ENCODE assay signal across 8 mouse cellular contexts in the genomic region with DNA sequence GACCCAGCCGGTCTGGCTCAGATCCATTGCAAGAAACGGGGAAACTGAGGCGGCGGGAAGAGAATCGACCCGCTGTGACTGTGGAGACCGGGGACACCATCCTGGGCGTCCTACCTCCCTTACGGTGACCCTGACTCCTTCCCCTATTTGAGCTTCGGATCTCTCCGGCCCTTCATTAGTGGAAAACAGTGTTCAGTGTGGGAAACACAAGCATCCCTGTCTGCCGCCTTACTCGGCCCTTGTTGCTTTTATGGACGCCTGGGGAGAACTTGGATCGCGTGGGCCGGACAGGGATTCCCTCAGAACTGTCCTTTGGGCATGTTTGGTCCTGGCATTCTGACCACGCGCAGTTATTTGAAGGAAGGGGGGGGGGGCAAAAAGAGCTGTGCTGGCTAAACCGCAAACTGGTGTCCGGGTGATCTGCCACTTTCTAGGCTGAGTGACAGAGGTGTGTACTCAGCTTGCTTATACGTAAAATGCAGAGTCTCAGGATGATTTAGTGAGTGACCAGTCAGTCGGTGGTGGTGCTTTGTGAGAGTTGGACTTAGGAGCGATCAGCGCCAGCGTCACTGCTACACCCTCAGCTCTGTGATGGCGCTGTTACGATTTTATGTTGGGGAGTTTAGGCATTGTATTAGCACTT. TPM values are rescaled to one million over a fixed set of nuclear protein-coding genes. Genes with fewer than 3 reads are reported as not detected.
A peak's percentile ranks its signal among the peaks of the same experiment; 100 is the strongest.
DNase-seq lines count a peak whose midpoint lies in the region; ATAC-seq and TF ChIP-seq lines count a peak whose summit lies in the region.

No protein-coding gene starts in this region.

- peak; percentile 6; the same call in 1 of the 2 replicates for ATAC-seq in heart, embryonic 14.5 days (ENCODE audit: insufficient number of reproducible peaks, insufficient read depth, low FRiP score, low read depth)
- ATAC-seq in liver, embryonic 13.5 days (ENCODE audit: low read depth) = peak; percentile 39
- ATAC-seq in stomach, embryonic 15.5 days (ENCODE audit: insufficient read depth, low FRiP score, low read depth) = peak; percentile 8; the same call in 1 of the 2 replicates

- no peaks in the 10 kb centered on the region; the same call in 1 of the 2 replicates for H3K9me3 ChIP-seq in heart, embryonic 14.5 days (ENCODE audit: control insufficient read depth, low read length)
- H3K9me3 ChIP-seq in liver, embryonic 13.5 days (replicated peaks) = peaks cover 5% of the 10 kb centered on the region
- H3K9me3 ChIP-seq in stomach, embryonic 15.5 days = no peaks in the 10 kb centered on the region

- TF ChIP-seq CTCF in layer of hippocampus, adult 2 months (conservative IDR thresholded peaks at IDR 0.05) = no peak

- H3K4me2 ChIP-seq in heart, embryonic 14.5 days (ENCODE audit: low read length) = peak overlapping the region; percentile 87
- H3K4me2 ChIP-seq in liver, embryonic 13.5 days = peak overlapping the region; percentile 89
- H3K4me2 ChIP-seq in stomach, embryonic 15.5 days = peak overlapping the region; percentile 76

- peaks cover 13 to 23% of the 10 kb centered on the region in 2 experiments for H3K4me1 ChIP-seq in heart, embryonic 14.5 days (ENCODE audit: control insufficient read depth in 2 of 2, insufficient read depth in 2 of 2, low read length in 2 of 2)
- H3K4me1 ChIP-seq in liver, embryonic 13.5 days (replicated peaks) = peaks cover 48% of the 10 kb centered on the region
- H3K4me1 ChIP-seq in stomach, embryonic 15.5 days = peaks cover 14% of the 10 kb centered on the region

- H3K36me3 ChIP-seq in heart, embryonic 14.5 days (ENCODE audit: control insufficient read depth, insufficient read depth, low read length) = peaks cover 14% of the 10 kb centered on the region
- peaks cover 16% of the 10 kb centered on the region for H3K36me3 ChIP-seq in liver, embryonic 13.5 days
- H3K36me3 ChIP-seq in stomach, embryonic 15.5 days = peaks cover 5% of the 10 kb centered on the region; the same call in 1 of the 2 replicates

- H3K27me3 ChIP-seq in heart, embryonic 14.5 days (ENCODE audit: control insufficient read depth, insufficient read depth, low read length) = no peaks in the 10 kb centered on the region
- no peaks in the 10 kb centered on the region for H3K27me3 ChIP-seq in liver, embryonic 13.5 days
- H3K27me3 ChIP-seq in stomach, embryonic 15.5 days (replicated peaks) = no peaks in the 10 kb centered on the region

- peak overlapping the region; percentile 90 for H3K9ac ChIP-seq in heart, embryonic 14.5 days (ENCODE audit: low read length)
- peak overlapping the region; percentile 91 for H3K9ac ChIP-seq in liver, embryonic 13.5 days
- H3K9ac ChIP-seq in stomach, embryonic 15.5 days = peak overlapping the region; percentile 75

- peak overlapping the region; percentile 89 for H3K27ac ChIP-seq in layer of hippocampus, adult 2 months
- peak overlapping the region; percentile 37 to 73 for H3K27ac ChIP-seq in heart, embryonic 14.5 days (replicated peaks in 1 of 2; ENCODE audit: control insufficient read depth in 1 of 2, insufficient read depth in 1 of 2, low read depth in 2 of 2, low read length in 2 of 2)
- peak overlapping the region; percentile 75 for H3K27ac ChIP-seq in liver, embryonic 13.5 days
- H3K27ac ChIP-seq in stomach, embryonic 15.5 days = peak overlapping the region; percentile 58

- 2% methylated on average over 28 of the region's 28 CpGs for WGBS in heart, embryonic 14.5 days
- WGBS in liver, embryonic 13.5 days (ENCODE audit: insufficient replicate concordance) = under 1% methylated on average over 28 of the region's 28 CpGs
- WGBS in stomach, embryonic 15.5 days = 1% methylated on average over 28 of the region's 28 CpGs

- peak overlapping the region; percentile 98 for H3K4me3 ChIP-seq in layer of hippocampus, adult 2 months
- H3K4me3 ChIP-seq in heart, embryonic 14.5 days (ENCODE audit: control insufficient read depth in 1 of 2, insufficient read depth in 1 of 2, low read depth in 1 of 2, low read length in 2 of 2) = peak overlapping the region; percentile 80 to 94
- peak overlapping the region; percentile 90 for H3K4me3 ChIP-seq in liver, embryonic 13.5 days (replicated peaks)
- H3K4me3 ChIP-seq in stomach, embryonic 15.5 days (replicated peaks) = peak overlapping the region; percentile 84

- DNase-seq in layer of hippocampus, adult 2 months (ENCODE audit: low spot score in 2 of 2) = no peak
- no peak for DNase-seq in layer of hippocampus, adult 18-20 months (ENCODE audit: low spot score in 2 of 2)
- DNase-seq in adipocyte (ENCODE audit: low spot score) = peak; percentile 47
- DNase-seq in liver, embryonic 13.5 days = no peak
- DNase-seq in gastrocnemius, postnatal 25 days = no peak
- DNase-seq in cerebellum, postnatal 4 days (ENCODE audit: low spot score in 2 of 2) = no peak

RNA-seq across cellular contexts. Expression of a gene that starts 0.5 kb away (rescaled TPM):
- 10 to 100 TPM; 35.2 to 36.1 TPM for total RNA-seq in layer of hippocampus, adult 2 months (2021)
- 10 to 100 TPM; 34.6 to 36.9 TPM for total RNA-seq in layer of hippocampus, adult 18-20 months (2021)
- polyA plus RNA-seq in heart, embryonic 14.5 days (2014; fragmentation: Nextera tagmentation; extraction: Ambion mirVana) = 91.6 and 96.7 TPM in 2 replicates
- 71.9 and 73.5 TPM in 2 replicates for polyA plus RNA-seq in liver, embryonic 13.5 days (2015; fragmentation: Nextera tagmentation; extraction: Ambion mirVana)
- 88.5 and 90.4 TPM in 2 replicates for polyA plus RNA-seq in stomach, embryonic 15.5 days (2015; fragmentation: Nextera tagmentation; extraction: Ambion mirVana)
- 10 to 100 TPM; 41.5 to 42.3 TPM for total RNA-seq in gastrocnemius, postnatal 25 days (2021)

RNA-seq across cellular contexts. Expression of a gene that starts 16.7 kb away (rescaled TPM):
- total RNA-seq in layer of hippocampus, adult 2 months (2021) = 10 to 100 TPM; 22.6 to 23.8 TPM
- 10 to 100 TPM; 19.6 to 20.9 TPM for total RNA-seq in layer of hippocampus, adult 18-20 months (2021)
- 16.8 and 19.0 TPM in 2 replicates for polyA plus RNA-seq in heart, embryonic 14.5 days (2014; fragmentation: Nextera tagmentation; extraction: Ambion mirVana)
- polyA plus RNA-seq in liver, embryonic 13.5 days (2015; fragmentation: Nextera tagmentation; extraction: Ambion mirVana) = 35.6 and 35.7 TPM in 2 replicates
- polyA plus RNA-seq in stomach, embryonic 15.5 days (2015; fragmentation: Nextera tagmentation; extraction: Ambion mirVana) = 90.9 and 92.1 TPM in 2 replicates
- 1 to 10 TPM in 1 of 2 experiments, under 1 TPM in 1; 0.72 to 1.5 TPM for total RNA-seq in gastrocnemius, postnatal 25 days (2021)

RNA-seq across cellular contexts. Expression of a gene that starts 25.6 kb away (rescaled TPM):
- total RNA-seq in layer of hippocampus, adult 2 months (2021) = 100 to 1,000 TPM in 1 of 2 experiments, 10 to 100 TPM in 1; 95.3 to 103 TPM
- 100 to 1,000 TPM in 1 of 2 experiments, 10 to 100 TPM in 1; 99.7 to 102 TPM for total RNA-seq in layer of hippocampus, adult 18-20 months (2021)
- 65.5 and 67.7 TPM in 2 replicates for polyA plus RNA-seq in heart, embryonic 14.5 days (2014; fragmentation: Nextera tagmentation; extraction: Ambion mirVana)
- 48.9 and 49.7 TPM in 2 replicates for polyA plus RNA-seq in liver, embryonic 13.5 days (2015; fragmentation: Nextera tagmentation; extraction: Ambion mirVana)
- 102 and 105 TPM in 2 replicates for polyA plus RNA-seq in stomach, embryonic 15.5 days (2015; fragmentation: Nextera tagmentation; extraction: Ambion mirVana)
- 10 to 100 TPM; 25.3 to 30.7 TPM for total RNA-seq in gastrocnemius, postnatal 25 days (2021)

RNA-seq across cellular contexts. Expression of a gene that starts 26.2 kb away (rescaled TPM):
- total RNA-seq in layer of hippocampus, adult 2 months (2021) = 10 to 100 TPM; 39.4 to 39.7 TPM
- total RNA-seq in layer of hippocampus, adult 18-20 months (2021) = 10 to 100 TPM; 44.2 to 47.1 TPM
- polyA plus RNA-seq in heart, embryonic 14.5 days (2014; fragmentation: Nextera tagmentation; extraction: Ambion mirVana) = 50.1 and 63.0 TPM in 2 replicates
- 18.1 and 21.4 TPM in 2 replicates for polyA plus RNA-seq in liver, embryonic 13.5 days (2015; fragmentation: Nextera tagmentation; extraction: Ambion mirVana)
- 93.2 and 96.3 TPM in 2 replicates for polyA plus RNA-seq in stomach, embryonic 15.5 days (2015; fragmentation: Nextera tagmentation; extraction: Ambion mirVana)
- 10 to 100 TPM; 18.9 to 21.7 TPM for total RNA-seq in gastrocnemius, postnatal 25 days (2021)

RNA-seq across cellular contexts. Expression of a gene that starts 40.3 kb away (rescaled TPM):
- total RNA-seq in layer of hippocampus, adult 2 months (2021) = 10 to 100 TPM; 80.6 to 86.0 TPM
- total RNA-seq in layer of hippocampus, adult 18-20 months (2021) = 10 to 100 TPM; 88.9 to 93.4 TPM
- 39.4 and 40.2 TPM in 2 replicates for polyA plus RNA-seq in heart, embryonic 14.5 days (2014; fragmentation: Nextera tagmentation; extraction: Ambion mirVana)
- polyA plus RNA-seq in liver, embryonic 13.5 days (2015; fragmentation: Nextera tagmentation; extraction: Ambion mirVana) = 99.8 and 111 TPM in 2 replicates
- 50.3 and 55.1 TPM in 2 replicates for polyA plus RNA-seq in stomach, embryonic 15.5 days (2015; fragmentation: Nextera tagmentation; extraction: Ambion mirVana)
- 10 to 100 TPM; 22.0 to 22.6 TPM for total RNA-seq in gastrocnemius, postnatal 25 days (2021)

Comparison
In these comparisons a context has a peak if more than half of its experiments do, and no peak if none do; other contexts are left out.
1. RNA of a gene that starts 16.7 kb away (total RNA-seq): 22.6 to 23.8 TPM in layer of hippocampus, adult 2 months and 19.6 to 20.9 TPM in layer of hippocampus, adult 18-20 months; 0.72 to 1.5 TPM in gastrocnemius, postnatal 25 days; every median in the first group is over 4 times any median in the second.
2. Peak in every context shown above with its lines, with median percentiles within 50 percentile points of each other: H3K27ac ChIP-seq, H3K4me3 ChIP-seq, ATAC-seq, H3K4me2 ChIP-seq and H3K9ac ChIP-seq.